Mouse (Mus musculus): ENCODE measurements around the gene Vmn2r46. TPM values are rescaled to one million over a fixed set of nuclear protein-coding genes. Genes with fewer than 3 reads are reported as not detected.
"Not testable (repeated sequence)": the region's sequence is repeated elsewhere in the genome, so short reads cannot be mapped to it uniquely, and the experiment has no call there.

Vmn2r46 gene
- polyA plus RNA-seq (2012; rRNA removed) = not detected in 2 replicates

DNA sequence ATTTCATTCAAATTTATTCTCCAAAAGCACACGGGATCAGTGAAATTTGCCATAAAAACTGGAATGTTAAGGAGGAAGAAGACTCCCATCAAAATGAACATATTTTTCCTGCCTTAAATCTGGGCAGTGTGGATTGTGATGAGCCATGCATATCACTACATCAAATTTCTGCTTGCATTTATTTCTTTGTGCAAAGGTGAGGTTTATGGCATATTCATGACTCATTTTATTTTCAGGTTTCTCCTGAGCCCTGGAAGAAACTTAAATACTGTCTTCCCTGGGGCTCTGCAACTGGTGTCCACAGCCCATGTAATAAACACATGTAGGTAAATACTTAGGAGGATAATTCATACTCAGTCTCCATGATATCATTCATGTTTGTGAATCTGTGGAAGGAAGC, at the start of gene Vmn2r46:
TSS of gene Vmn2r46 (minus strand) at position 101 of the 400 bp plus-strand sequence.
- DNase-seq (ENCODE audit: extremely low spot score in 1 of 2, low spot score in 1 of 2) = not testable (repeated sequence)

Other genes with a start within 250 kb of the Vmn2r46 start
- gene Vmn2r47, start 70.8 kb upstream of the Vmn2r46 start, polyA plus RNA-seq (2012; rRNA removed) = not detected in 2 replicates
- gene Vmn2r48, start 183.0 kb upstream of the Vmn2r46 start, polyA plus RNA-seq (2012; rRNA removed) = not detected in 2 replicates
- gene Vmn2r49, start 221.7 kb upstream of the Vmn2r46 start, polyA plus RNA-seq (2012; rRNA removed) = not detected in 2 replicates